Mouse (Mus musculus): Measurements from ENCODE around the gene Efhc1.

- TF ChIP-seq CTCF (IDR thresholded peaks at IDR 0.05; ENCODE audit: insufficient read depth, low read depth, low read length) (no peak), POLR2A (IDR thresholded peaks at IDR 0.05; ENCODE audit: insufficient read depth, low read depth, low read length) (no peak)
These were observed 30.3 kb upstream of the Efhc1 start for GRCm38 (mm10) chr1:20921081-20921528.
